Mouse (Mus musculus): ENCODE results near the gene Farsb.

- TF ChIP-seq CTCF (IDR thresholded peaks at IDR 0.05; ENCODE audit: borderline replicate concordance, insufficient read depth, low read length), result no peak
- TF ChIP-seq POLR2A (IDR thresholded peaks at IDR 0.05; ENCODE audit: low read depth, low read length), result no peak
These were observed 23.0 kb upstream of the Farsb start, which contains the start of gene BC035947 for GRCm38 (mm10) chr1:78511621-78512160.

Data from embryonic fibroblast, embryonic 13.5 days (primary cell).